Mouse (Mus musculus): ENCODE measurements around the gene Btbd11.
A peak's percentile ranks its signal among the peaks of the same experiment; 100 is the strongest.

DNA sequence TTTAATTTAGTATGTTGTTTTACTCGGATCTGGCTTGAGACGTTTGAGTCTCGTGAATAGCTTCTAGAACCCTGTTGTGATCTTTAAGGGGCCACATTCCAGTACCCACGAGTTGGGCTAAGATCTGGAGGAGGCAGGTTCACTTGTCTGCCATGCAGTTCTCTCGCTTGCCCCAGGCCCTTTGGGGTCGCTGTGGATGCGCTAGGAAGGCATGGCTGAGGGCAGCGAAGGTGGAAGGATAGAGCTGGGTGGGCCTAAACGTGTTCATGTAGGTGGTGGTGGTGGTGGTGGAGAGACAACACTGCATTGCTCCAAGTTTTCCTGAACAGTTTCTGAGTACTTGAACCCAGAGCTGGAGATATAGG is 2.1 kb downstream of the Btbd11 start:
- TF ChIP-seq CTCF (IDR thresholded peaks at IDR 0.05; ENCODE audit: low read depth, low read length) (peak; percentile 30; the same call in 1 of the 2 replicates), POLR2A (IDR thresholded peaks at IDR 0.05; ENCODE audit: extremely low read depth, insufficient read depth, low read length) (no peak)

All from liver, adult 2 months (tissue).